Comparison of ENCODE assay signal across 8 mouse cellular contexts in genomic region chr4:117483931-117484255, GRCm38 (mm10). TPM values are rescaled to one million over a fixed set of nuclear protein-coding genes. Genes with fewer than 3 reads are reported as not detected.
A peak's percentile ranks its signal among the peaks of the same experiment; 100 is the strongest.
DNase-seq lines count a peak whose midpoint lies in the region; ATAC-seq lines count a peak whose summit lies in the region.

No protein-coding gene starts in this region.

- H3K9me3 ChIP-seq in heart, embryonic 15.5 days (replicated peaks): no peaks in the 10 kb centered on the region
- no peaks in the 10 kb centered on the region for H3K9me3 ChIP-seq in midbrain, embryonic 14.5 days (ENCODE audit: control insufficient read depth, low read length)

- peak overlapping the region; percentile 99 for H3K4me2 ChIP-seq in heart, embryonic 15.5 days
- H3K4me2 ChIP-seq in midbrain, embryonic 14.5 days (ENCODE audit: low read length): peak overlapping the region; percentile 86

- no peak overlapping the region for H3K27ac ChIP-seq in heart, embryonic 15.5 days
- H3K27ac ChIP-seq in midbrain, embryonic 14.5 days (replicated peaks; ENCODE audit: low read depth, low read length): no peak overlapping the region; the same call in 1 of the 2 replicates

- no peak for ATAC-seq in heart, embryonic 15.5 days (replicated peaks; ENCODE audit: insufficient number of reproducible peaks, insufficient read depth, low FRiP score, low read depth)
- no peak for ATAC-seq in midbrain, embryonic 14.5 days (ENCODE audit: low FRiP score, low TSS enrichment)
- ATAC-seq in megakaryocyte progenitor cell, adult 5-6 weeks (replicated peaks; ENCODE audit: poor library complexity): no peak

- peak overlapping the region; percentile 58 for H3K4me3 ChIP-seq in heart, embryonic 15.5 days
- peak overlapping the region; percentile 41 for H3K4me3 ChIP-seq in midbrain, embryonic 14.5 days (replicated peaks; ENCODE audit: low read depth, low read length)

- WGBS in heart, embryonic 15.5 days: 2% methylated on average over 15 of the region's 15 CpGs
- under 1% methylated on average over 15 of the region's 15 CpGs for WGBS in midbrain, embryonic 14.5 days

- peak; percentile 43 for DNase-seq in retina, postnatal 1 day
- DNase-seq in retina, embryonic 14.5 days (ENCODE audit: low spot score): no peak
- peak; percentile 70 for DNase-seq in embryo, embryonic 11 days
- DNase-seq in kidney, postnatal 25 days: peak; percentile 66
- DNase-seq in midbrain, embryonic 14.5 days: no peak
- no peak for DNase-seq in cerebellum, adult 11-12 months

- H3K9ac ChIP-seq in heart, embryonic 15.5 days: peak overlapping the region; percentile 58
- H3K9ac ChIP-seq in midbrain, embryonic 14.5 days (replicated peaks; ENCODE audit: low read length): peak overlapping the region; percentile 49

- H3K27me3 ChIP-seq in heart, embryonic 15.5 days: peaks cover 49% of the 10 kb centered on the region
- H3K27me3 ChIP-seq in midbrain, embryonic 14.5 days (ENCODE audit: control insufficient read depth, insufficient read depth, low read length): peaks cover 67% of the 10 kb centered on the region; the same call in 1 of the 2 replicates

- no peaks in the 10 kb centered on the region for H3K36me3 ChIP-seq in heart, embryonic 15.5 days
- no peaks in the 10 kb centered on the region for H3K36me3 ChIP-seq in midbrain, embryonic 14.5 days (ENCODE audit: control insufficient read depth, insufficient read depth, low read length)

- peaks cover 21% of the 10 kb centered on the region for H3K4me1 ChIP-seq in heart, embryonic 15.5 days (replicated peaks)
- H3K4me1 ChIP-seq in midbrain, embryonic 14.5 days (ENCODE audit: control insufficient read depth, insufficient read depth, low read length): peaks cover 7% of the 10 kb centered on the region

RNA-seq across cellular contexts. Expression of gene Rnf220, which starts 13.0 kb away (rescaled TPM):
- polyA plus RNA-seq in heart, embryonic 15.5 days (2015; fragmentation: Nextera tagmentation; extraction: Ambion mirVana): 34.1 and 51.6 TPM in 2 replicates
- polyA plus RNA-seq in midbrain, embryonic 14.5 days (2014; fragmentation: Nextera tagmentation; extraction: Ambion mirVana): 103 and 110 TPM in 2 replicates
- total RNA-seq in megakaryocyte progenitor cell, adult 5-6 weeks (2015): 52.9 and 63.3 TPM in 2 replicates
- total RNA-seq in megakaryocyte progenitor cell, adult 5-6 weeks (2017): 83.9 and 96.5 TPM in 2 replicates

Comparison
In these comparisons a context has a peak if more than half of its experiments do, and no peak if none do; other contexts are left out.
1. DNase-seq: peak in retina, postnatal 1 day (single experiment), embryo, embryonic 11 days (single experiment) and kidney, postnatal 25 days (2 of 2); none in retina, embryonic 14.5 days (single experiment), midbrain, embryonic 14.5 days (single experiment) and cerebellum, adult 11-12 months (single experiment).